Mouse (Mus musculus) midbrain, embryonic 14.5 days (tissue): ENCODE data around the gene Pacsin1. TPM values are rescaled to one million over a fixed set of nuclear protein-coding genes. Genes with fewer than 3 reads are reported as not detected.
A peak's percentile ranks its signal among the peaks of the same experiment; 100 is the strongest.

Source experiments
- ATAC-seq: fragments of 200-750 bp; cut with Nextera tagmentation; 2 replicates; pipeline ENCODE4 v1.8.0; 2017; ENCODE audit warnings: moderate number of reproducible peaks, moderate library complexity; ENCODE audit not compliant: low FRiP score, low TSS enrichment
- DNase-seq: peaks from one replicate; pipeline ENCODE4 v3.0.0-alpha.2; 2015
- H3K27ac ChIP-seq: fragments of 300-500 bp; sonication (generic); replicated peaks from 2 replicates; pipeline ENCODE4 v1.5.1; 2014; ENCODE audit warnings: mild to moderate bottlenecking, low read depth, low read length, moderate library complexity
- H3K27me3 ChIP-seq: fragments of 300-500 bp; sonication (generic); 2 replicates; pipeline ENCODE4 v1.6.1; 2014; ENCODE audit warnings: low read length, control low read depth, mixed read lengths; ENCODE audit not compliant: control insufficient read depth, insufficient read depth
- H3K36me3 ChIP-seq: fragments of 300-500 bp; sonication (generic); 2 replicates; pipeline ENCODE4 v1.6.1; 2014; ENCODE audit warnings: low read length, control low read depth; ENCODE audit not compliant: control insufficient read depth, insufficient read depth
- H3K4me1 ChIP-seq: fragments of 300-500 bp; sonication (generic); 2 replicates; pipeline ENCODE4 v1.6.1; 2014; ENCODE audit warnings: mild to moderate bottlenecking, antibody characterized with exemption, low read length, control low read depth; ENCODE audit not compliant: control insufficient read depth, insufficient read depth
- H3K4me2 ChIP-seq: fragments of 300-500 bp; sonication (generic); 2 replicates; pipeline ENCODE4 v1.6.1; 2014; ENCODE audit warnings: mild to moderate bottlenecking, low read length, moderate library complexity
- H3K4me3 ChIP-seq: fragments of 300-500 bp; sonication (generic); replicated peaks from 2 replicates; pipeline ENCODE4 v1.5.1; 2014; ENCODE audit warnings: low read depth, low read length
- H3K9ac ChIP-seq: fragments of 300-500 bp; sonication (generic); replicated peaks from 2 replicates; pipeline ENCODE4 v1.6.1; 2014; ENCODE audit warnings: mild to moderate bottlenecking, low read length, moderate library complexity
- H3K9me3 ChIP-seq: fragments of 300-500 bp; sonication (generic); 2 replicates; pipeline ENCODE4 v1.6.1; 2016; ENCODE audit warnings: low read length, control low read depth, mixed read lengths; ENCODE audit not compliant: control insufficient read depth
- WGBS: fragments of 180-500 bp; shearing (Covaris S2); extraction: QIAGEN DNeasy Blood & Tissue Kit; methylation state at CpG from one replicate; pipeline ENCODE4 v1.1.7; 2014; 5-methylcytosine and 5-hydroxymethylcytosine counted together
- polyA plus RNA-seq: library from polyadenylated mRNA; unstranded; fragments of >200 nt; fragmentation: Nextera tagmentation; extraction: Ambion mirVana; gene quantifications from 2 replicates; pipeline ENCODE4 v1.2.1, GENCODE M21; 2014

The Pacsin1 gene
- polyA plus RNA-seq, 1 experiment from 2014 or later = 33.0 TPM

GRCm38 (mm10) chr17:27643101-27643500, 12.2 kb upstream of the Pacsin1 start:
- ATAC-seq = no peak
- WGBS = 46% methylated on average over 6 of the region's 6 CpGs
- H3K9ac ChIP-seq = 0 out of 2 replicates have a peak overlapping the region, but pooled peaks have one; percentile 7

GRCm38 (mm10) chr17:27643756-27644155, 11.6 kb upstream of the Pacsin1 start:
- no peaks in the 10 kb centered on the region for H3K27me3 ChIP-seq
- H3K36me3 ChIP-seq = no peaks in the 10 kb centered on the region
- no peak overlapping the region for H3K4me2 ChIP-seq
- DNase-seq (no peak), ATAC-seq (no peak)
- WGBS = 80% methylated on average over 9 of the region's 9 CpGs
- no peaks in the 10 kb centered on the region for H3K9me3 ChIP-seq
- H3K27ac ChIP-seq = no peak overlapping the region
- H3K4me1 ChIP-seq = peaks cover 6% of the 10 kb centered on the region; the same call in 1 of the 2 replicates
- no peak overlapping the region for H3K4me3 ChIP-seq
- no peak overlapping the region for H3K9ac ChIP-seq

More at GRCm38 (mm10) chr17:27643101-27643500, 12.2 kb upstream of the Pacsin1 start:
- H3K4me1 ChIP-seq = peaks cover 6% of the 10 kb centered on the region; the same call in 1 of the 2 replicates
- H3K4me3 ChIP-seq = no peak overlapping the region
- H3K27me3 ChIP-seq = no peaks in the 10 kb centered on the region
- no peaks in the 10 kb centered on the region for H3K9me3 ChIP-seq
- no peaks in the 10 kb centered on the region for H3K36me3 ChIP-seq
- H3K4me2 ChIP-seq = peak overlapping the region; percentile 13; the same call in 1 of the 2 replicates
- DNase-seq = peak; percentile 47
- H3K27ac ChIP-seq = peak overlapping the region; percentile 70

GRCm38 (mm10) chr17:27644572-27644971, 10.7 kb upstream of the Pacsin1 start:
- H3K27ac ChIP-seq = no peak overlapping the region
- no peak overlapping the region for H3K4me2 ChIP-seq
- DNase-seq (no peak), ATAC-seq (no peak)
- no peaks in the 10 kb centered on the region for H3K9me3 ChIP-seq
- no peak overlapping the region for H3K9ac ChIP-seq
- H3K4me1 ChIP-seq = peaks cover 6% of the 10 kb centered on the region; the same call in 1 of the 2 replicates
- 50% methylated on average over 2 of the region's 2 CpGs for WGBS
- no peaks in the 10 kb centered on the region for H3K27me3 ChIP-seq
- no peak overlapping the region for H3K4me3 ChIP-seq
- no peaks in the 10 kb centered on the region for H3K36me3 ChIP-seq

GRCm38 (mm10) chr17:27645807-27646206, 9.5 kb upstream of the Pacsin1 start:
- WGBS = 46% methylated on average over 7 of the region's 7 CpGs
- no peak for DNase-seq

GRCm38 (mm10) chr17:27650160-27650559, 5.1 kb upstream of the Pacsin1 start:
- Histone ChIP-seq H3K4me1 (no peaks in the 10 kb centered on the region), H3K36me3 (no peaks in the 10 kb centered on the region), H3K9me3 (no peaks in the 10 kb centered on the region), H3K4me3 (no peak overlapping the region), H3K4me2 (no peak overlapping the region), H3K27ac (no peak overlapping the region), H3K9ac (no peak overlapping the region), H3K27me3 (no peaks in the 10 kb centered on the region)
- DNase-seq (peak; percentile 67), ATAC-seq (no peak)
- 16% methylated on average over 12 of the region's 12 CpGs for WGBS

More at GRCm38 (mm10) chr17:27645807-27646206, 9.5 kb upstream of the Pacsin1 start:
- Histone ChIP-seq H3K4me3 (no peak overlapping the region), H3K27ac (no peak overlapping the region), H3K4me2 (no peak overlapping the region), H3K36me3 (no peaks in the 10 kb centered on the region), H3K9ac (no peak overlapping the region), H3K4me1 (peaks cover 6% of the 10 kb centered on the region; the same call in 1 of the 2 replicates), H3K9me3 (no peaks in the 10 kb centered on the region), H3K27me3 (no peaks in the 10 kb centered on the region)
- ATAC-seq = no peak

GRCm38 (mm10) chr17:27650586-27650985, 4.7 kb upstream of the Pacsin1 start:
- Histone ChIP-seq H3K36me3 (no peaks in the 10 kb centered on the region), H3K9me3 (no peaks in the 10 kb centered on the region), H3K4me2 (no peak overlapping the region), H3K4me3 (no peak overlapping the region), H3K27me3 (no peaks in the 10 kb centered on the region), H3K4me1 (no peaks in the 10 kb centered on the region), H3K27ac (no peak overlapping the region), H3K9ac (no peak overlapping the region)
- DNase-seq (no peak), ATAC-seq (no peak)
- WGBS = 80% methylated on average over 13 of the region's 13 CpGs

- 88% methylated on average over 23 of the region's 23 CpGs for WGBS
- ATAC-seq (no peak), DNase-seq (no peak)
- Histone ChIP-seq H3K27me3 (0 out of 2 replicates have a peak, but pooled peaks cover 5% of the 10 kb centered on the region), H3K9ac (no peak overlapping the region), H3K4me2 (no peak overlapping the region), H3K36me3 (no peaks in the 10 kb centered on the region), H3K27ac (no peak overlapping the region), H3K4me3 (no peak overlapping the region), H3K9me3 (no peaks in the 10 kb centered on the region), H3K4me1 (no peaks in the 10 kb centered on the region; the same call in 1 of the 2 replicates)
Observed at GRCm38 (mm10) chr17:27652046-27652790, 3.1 kb upstream of the Pacsin1 start.

- no peak for DNase-seq
- no peak for ATAC-seq
- no peak overlapping the region for H3K4me3 ChIP-seq
- 78% methylated on average over 10 of the region's 10 CpGs for WGBS
- no peak overlapping the region for H3K4me2 ChIP-seq
- no peak overlapping the region for H3K27ac ChIP-seq
- H3K9me3 ChIP-seq = no peaks in the 10 kb centered on the region
- H3K36me3 ChIP-seq = no peaks in the 10 kb centered on the region
- H3K4me1 ChIP-seq = no peaks in the 10 kb centered on the region; the same call in 1 of the 2 replicates
- H3K27me3 ChIP-seq = 0 out of 2 replicates have a peak, but pooled peaks cover 5% of the 10 kb centered on the region
- H3K9ac ChIP-seq = no peak overlapping the region
Observed at GRCm38 (mm10) chr17:27653253-27653959, 1.9 kb upstream of the Pacsin1 start.
